Mouse (Mus musculus) embryonic facial prominence, embryonic 11.5 days (tissue): ENCODE measurements at regions not wholly inside any gene's neighbourhood (a gene's known extent, or its start where the extent isn't known, plus 50 kb on each side); places are given as distances from the start of the nearest gene placed in this dataset.
"Not testable (repeated sequence)": the region's sequence is repeated elsewhere in the genome, so short reads cannot be mapped to it uniquely, and the experiment has no call there.

Experiments
- ATAC-seq: fragments of 200-750 bp; cut with Nextera tagmentation; replicated peaks from 2 replicates; pipeline ENCODE4 v1.8.0; 2017; ENCODE audit warnings: low read depth; ENCODE audit not compliant: insufficient number of reproducible peaks, low FRiP score, low TSS enrichment
- DNase-seq: peaks from one replicate; pipeline ENCODE4 v3.0.0-alpha.2; 2015; ENCODE audit warnings: low spot score
- H3K27ac ChIP-seq: fragments of 300-500 bp; sonication (generic); replicated peaks from 2 replicates; pipeline ENCODE4 v1.5.1; 2014; ENCODE audit warnings: mild to moderate bottlenecking, low read depth, low read length, control low read depth
- H3K27me3 ChIP-seq: fragments of 300-500 bp; sonication (generic); 2 replicates; pipeline ENCODE4 v1.6.1; 2014; ENCODE audit warnings: mild to moderate bottlenecking, low read length, moderate library complexity, mixed read lengths; ENCODE audit not compliant: control insufficient read depth, insufficient read depth
- H3K36me3 ChIP-seq: fragments of 300-500 bp; sonication (generic); replicated peaks from 2 replicates; pipeline ENCODE4 v1.6.1; 2014; ENCODE audit warnings: low read depth, mild to moderate bottlenecking, low read length, moderate library complexity, mixed read lengths; ENCODE audit not compliant: control insufficient read depth, insufficient read depth
- H3K4me1 ChIP-seq: fragments of 300-500 bp; sonication (generic); 2 replicates; pipeline ENCODE4 v1.6.1; 2014; ENCODE audit warnings: low read length, mixed read lengths; ENCODE audit not compliant: control insufficient read depth, insufficient read depth
- H3K4me2 ChIP-seq: fragments of 300-500 bp; sonication (generic); 2 replicates; pipeline ENCODE4 v1.6.1; 2014; ENCODE audit warnings: low read depth, mild to moderate bottlenecking, control low read depth, low read length, moderate library complexity
- H3K4me3 ChIP-seq: fragments of 300-500 bp; sonication (generic); 2 replicates; pipeline ENCODE4 v1.5.1; 2014; ENCODE audit warnings: low read depth, low read length, control low read depth
- H3K9ac ChIP-seq: fragments of 300-500 bp; sonication (generic); replicated peaks from 2 replicates; pipeline ENCODE4 v1.6.1; 2014; ENCODE audit warnings: mild to moderate bottlenecking, control low read depth, low read length
- H3K9me3 ChIP-seq: fragments of 300-500 bp; sonication (generic); replicated peaks from 2 replicates; pipeline ENCODE4 v1.6.1; 2016; ENCODE audit warnings: mild to moderate bottlenecking, low read length, inconsistent platforms, mixed read lengths; ENCODE audit not compliant: control insufficient read depth
- WGBS: fragments of 180-500 bp; shearing (Covaris S2); extraction: QIAGEN DNeasy Blood & Tissue Kit; methylation state at CpG from one replicate; pipeline ENCODE4 v1.1.7; 2014; 5-methylcytosine and 5-hydroxymethylcytosine counted together

DNA sequence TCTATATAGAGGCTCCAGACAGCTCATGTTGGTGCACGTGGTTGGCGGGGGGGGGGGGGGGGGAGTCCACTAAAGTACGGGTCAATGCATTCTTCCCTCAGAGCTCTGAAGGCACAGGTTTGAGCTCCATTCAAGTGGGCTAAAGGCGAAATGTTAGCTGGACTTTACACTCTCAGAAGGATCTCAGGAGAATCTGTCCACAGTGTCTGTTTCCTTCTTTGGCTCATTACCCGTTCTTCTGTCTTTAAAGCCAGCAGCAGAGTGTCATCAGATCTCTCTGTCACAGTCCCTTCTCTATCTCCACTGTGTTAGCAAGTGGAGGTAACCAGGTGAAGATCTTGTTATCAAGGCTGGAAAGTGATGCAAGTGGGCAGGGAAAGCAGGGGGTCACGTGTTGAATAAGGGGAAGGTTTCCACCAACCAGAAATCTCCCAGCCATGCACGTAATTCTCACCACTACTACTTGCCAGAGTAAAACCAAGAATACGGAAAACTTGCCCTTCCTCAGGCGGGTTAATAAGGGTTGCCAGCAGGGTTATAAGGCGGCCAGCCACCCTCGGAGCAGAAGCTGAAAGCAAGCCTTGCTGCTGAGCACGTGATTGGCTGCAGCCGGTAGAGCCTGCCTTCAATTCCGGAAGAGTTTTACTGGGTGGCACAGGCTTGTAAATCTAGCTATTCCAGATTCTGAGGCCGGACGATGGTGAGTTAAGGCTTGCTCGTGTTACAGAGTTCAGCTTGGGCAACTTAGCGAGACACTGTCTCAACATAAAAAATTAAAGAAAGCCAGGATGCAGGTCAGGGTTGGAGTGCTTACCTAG, 70.2 kb upstream of the Acpp start:
- Histone ChIP-seq H3K9me3 (no peaks in the 10 kb centered on the region), H3K4me2 (peak overlapping the region; percentile 39), H3K4me1 (no peaks in the 10 kb centered on the region), H3K36me3 (no peaks in the 10 kb centered on the region), H3K4me3 (peak overlapping the region; percentile 12; the same call in 1 of the 2 replicates), H3K9ac (no peak overlapping the region), H3K27me3 (no peaks in the 10 kb centered on the region), H3K27ac (no peak overlapping the region)
- ATAC-seq: 0 out of 2 replicates have a peak, but pooled peaks have one; percentile 11
- DNase-seq: peak; percentile 33
- WGBS: 19% methylated on average over 18 of the region's 18 CpGs

- Histone ChIP-seq H3K27ac (no peak overlapping the region), H3K4me1 (no peaks in the 10 kb centered on the region), H3K36me3 (no peaks in the 10 kb centered on the region), H3K9me3 (no peaks in the 10 kb centered on the region), H3K4me2 (no peak overlapping the region), H3K9ac (no peak overlapping the region), H3K27me3 (no peaks in the 10 kb centered on the region), H3K4me3 (no peak overlapping the region)
- DNase-seq (no peak), ATAC-seq (no peak)
- 68% methylated on average over 2 of the region's 2 CpGs for WGBS
Measured at GRCm38 (mm10) chr9:104407011-104407410, 69.5 kb upstream of the Acpp start.

DNA sequence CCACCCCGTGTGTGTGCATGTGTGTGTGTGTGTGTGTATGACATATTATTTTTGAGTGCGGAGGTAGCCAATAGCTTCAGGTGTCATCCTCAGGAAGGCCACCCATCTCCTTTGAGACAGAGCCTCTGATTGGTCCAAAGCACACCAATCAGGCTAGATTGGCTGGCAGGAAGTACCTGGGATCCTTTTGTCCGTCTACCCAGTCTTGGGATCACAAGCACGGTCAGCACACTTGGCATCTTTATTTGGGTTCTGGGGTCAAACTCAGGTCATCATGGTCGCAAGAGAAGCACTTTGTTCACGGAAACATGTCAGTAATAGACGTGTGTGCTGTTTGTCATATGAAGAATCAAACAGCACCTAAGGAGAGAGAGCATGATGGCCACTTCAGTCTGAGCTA, 68.9 kb upstream of the Acpp start:
- ATAC-seq (no peak), DNase-seq (no peak)
- no peaks in the 10 kb centered on the region for H3K9me3 ChIP-seq
- H3K27ac ChIP-seq: no peak overlapping the region
- H3K36me3 ChIP-seq: no peaks in the 10 kb centered on the region
- no peak overlapping the region for H3K4me2 ChIP-seq
- H3K4me1 ChIP-seq: no peaks in the 10 kb centered on the region
- H3K27me3 ChIP-seq: no peaks in the 10 kb centered on the region
- H3K9ac ChIP-seq: no peak overlapping the region
- no peak overlapping the region for H3K4me3 ChIP-seq
- 74% methylated on average over 7 of the region's 7 CpGs for WGBS

DNA sequence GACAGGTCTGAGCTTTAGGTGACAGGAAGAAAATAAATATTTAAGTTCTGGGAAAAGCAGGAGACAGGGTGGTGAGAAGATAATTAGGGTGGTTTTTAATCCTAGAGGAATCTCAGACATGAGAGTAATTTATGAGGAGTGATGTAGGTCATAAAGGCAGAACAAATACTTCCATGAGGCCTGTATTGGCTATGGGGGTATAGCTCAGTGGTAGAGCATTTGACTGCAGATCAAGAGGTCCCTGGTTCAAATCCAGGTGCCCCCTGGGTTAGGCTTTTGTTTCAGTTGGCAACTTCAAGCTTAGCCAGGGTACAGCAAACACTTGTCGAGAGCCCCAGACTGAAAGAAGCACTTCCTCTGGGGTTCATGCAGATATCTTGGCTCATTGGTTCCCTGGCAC, 66.3 kb upstream of the Acpp start:
- Histone ChIP-seq H3K9ac (no peak overlapping the region), H3K27ac (no peak overlapping the region), H3K4me3 (no peak overlapping the region), H3K4me1 (no peaks in the 10 kb centered on the region), H3K36me3 (no peaks in the 10 kb centered on the region), H3K4me2 (no peak overlapping the region), H3K9me3 (no peaks in the 10 kb centered on the region), H3K27me3 (no peaks in the 10 kb centered on the region)
- ATAC-seq (no peak), DNase-seq (no peak)
- 50% methylated on average over 1 of the region's 1 CpGs for WGBS

GRCm38 (mm10) chr9:104401673-104402072, 64.1 kb upstream of the Acpp start:
- DNase-seq: no peak
- no peak for ATAC-seq
- WGBS: 85% methylated on average over 4 of the region's 4 CpGs
- no peak overlapping the region for H3K4me3 ChIP-seq
- no peak overlapping the region for H3K9ac ChIP-seq
- H3K36me3 ChIP-seq: no peaks in the 10 kb centered on the region
- no peaks in the 10 kb centered on the region for H3K9me3 ChIP-seq
- no peak overlapping the region for H3K27ac ChIP-seq
- no peaks in the 10 kb centered on the region for H3K27me3 ChIP-seq
- H3K4me1 ChIP-seq: no peaks in the 10 kb centered on the region
- no peak overlapping the region for H3K4me2 ChIP-seq

DNA sequence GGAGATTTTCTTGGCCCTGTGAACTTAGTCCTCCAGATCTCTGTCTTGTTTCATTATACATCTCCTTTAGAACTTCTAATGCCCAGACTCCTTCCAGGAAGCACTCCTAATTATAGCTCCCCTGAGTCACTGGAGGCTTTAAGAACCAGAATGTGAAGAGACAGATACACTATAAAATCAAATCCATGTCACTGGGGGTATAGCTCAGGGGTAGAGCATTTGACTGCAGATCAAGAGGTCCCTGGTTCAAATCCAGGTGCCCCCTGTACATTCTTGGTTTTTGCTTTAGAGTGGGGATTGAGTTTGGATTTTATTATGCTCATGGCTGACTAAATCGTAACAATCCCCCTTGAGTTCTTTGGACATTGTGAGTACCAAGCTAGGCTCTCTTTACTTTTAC, 62.4 kb upstream of the Acpp start:
- DNase-seq (no peak), ATAC-seq (no peak)
- Histone ChIP-seq H3K4me2 (no peak overlapping the region), H3K36me3 (no peaks in the 10 kb centered on the region), H3K27ac (no peak overlapping the region), H3K27me3 (no peaks in the 10 kb centered on the region), H3K9ac (no peak overlapping the region), H3K4me1 (no peaks in the 10 kb centered on the region), H3K4me3 (no peak overlapping the region), H3K9me3 (no peaks in the 10 kb centered on the region)
- WGBS: 80% methylated on average over 1 of the region's 1 CpGs

- not testable (repeated sequence) for H3K36me3 ChIP-seq, H3K9me3 ChIP-seq, ATAC-seq, H3K27me3 ChIP-seq, H3K4me2 ChIP-seq, H3K4me3 ChIP-seq, H3K4me1 ChIP-seq, H3K27ac ChIP-seq, DNase-seq, H3K9ac ChIP-seq
- WGBS: 74% methylated on average over 4 of the region's 4 CpGs
Measured at GRCm38 (mm10) chr9:104398484-104398883, 60.9 kb upstream of the Acpp start.

GRCm38 (mm10) chr9:104387805-104388204, 50.3 kb upstream of the Acpp start:
- 94% methylated on average over 7 of the region's 7 CpGs for WGBS
- no peak for DNase-seq
- no peaks in the 10 kb centered on the region for H3K9me3 ChIP-seq
- no peaks in the 10 kb centered on the region for H3K27me3 ChIP-seq
- no peak for ATAC-seq
- H3K4me3 ChIP-seq: no peak overlapping the region
- no peak overlapping the region for H3K27ac ChIP-seq
- no peaks in the 10 kb centered on the region for H3K4me1 ChIP-seq
- H3K4me2 ChIP-seq: no peak overlapping the region
- no peak overlapping the region for H3K9ac ChIP-seq
- no peaks in the 10 kb centered on the region for H3K36me3 ChIP-seq
